Mouse (Mus musculus) forebrain, postnatal 0 days (tissue): ENCODE data around the gene Gm10491. TPM values are rescaled to one million over a fixed set of nuclear protein-coding genes. Genes with fewer than 3 reads are reported as not detected.

Experiments used
- ATAC-seq: fragments of 200-750 bp; cut with Nextera tagmentation; 2 replicates; pipeline ENCODE4 v1.8.0; 2017; ENCODE audit warnings: mild to moderate bottlenecking, moderate library complexity
- DNase-seq: peaks from one replicate; pipeline ENCODE4 v3.0.0-alpha.2; 2015
- H3K27ac ChIP-seq: fragments of 300-500 bp; sonication (generic); 2 replicates; pipeline ENCODE4 v1.5.1; 2014; ENCODE audit warnings: low read depth, mild to moderate bottlenecking, antibody characterized with exemption, low read length, moderate library complexity, mixed read lengths
- H3K27me3 ChIP-seq: fragments of 300-500 bp; sonication (generic); 2 replicates; pipeline ENCODE4 v1.6.1; 2014; ENCODE audit warnings: mild to moderate bottlenecking, low read length, mixed read lengths; ENCODE audit not compliant: insufficient read depth
- H3K36me3 ChIP-seq: fragments of 300-500 bp; sonication (generic); 2 replicates; pipeline ENCODE4 v1.6.1; 2014; ENCODE audit warnings: mild to moderate bottlenecking, moderate library complexity; ENCODE audit not compliant: insufficient read depth
- H3K4me1 ChIP-seq: fragments of 300-500 bp; sonication (generic); 2 replicates; pipeline ENCODE4 v1.6.1; 2014; ENCODE audit warnings: antibody characterized with exemption; ENCODE audit not compliant: insufficient read depth
- H3K4me2 ChIP-seq: fragments of 300-500 bp; sonication (generic); 2 replicates; pipeline ENCODE4 v1.6.1; 2014; ENCODE audit warnings: low read depth, mild to moderate bottlenecking, moderate library complexity
- H3K4me3 ChIP-seq: fragments of 300-500 bp; sonication (generic); 2 replicates; pipeline ENCODE4 v1.5.1; 2014; ENCODE audit warnings: low read depth, low read length, mixed read lengths
- H3K9ac ChIP-seq: fragments of 300-500 bp; sonication (generic); 2 replicates; pipeline ENCODE4 v1.6.1; 2014; ENCODE audit warnings: mild to moderate bottlenecking
- H3K9me3 ChIP-seq: fragments of 300-500 bp; sonication (generic); 2 replicates; pipeline ENCODE4 v1.6.1; 2016; ENCODE audit warnings: low read length
- CTCF ChIP-seq: sonication (generic); IDR thresholded peaks from 2 replicates; pipeline ENCODE4 v1.5.1; 2016; ENCODE audit warnings: antibody characterized with exemption, control low read depth, low read depth
- WGBS: fragments of 180-500 bp; shearing (Covaris S2); extraction: QIAGEN DNeasy Blood & Tissue Kit; methylation state at CpG from one replicate; pipeline ENCODE4 v1.1.7; 2014; 5-methylcytosine and 5-hydroxymethylcytosine counted together
- polyA plus RNA-seq: library from polyadenylated mRNA; unstranded; fragments of >200 nt; fragmentation: Nextera tagmentation; extraction: Ambion mirVana; gene quantifications from 2 replicates; pipeline ENCODE4 v1.2.1, GENCODE M21; 2015
- total RNA-seq: library from RNA; depleted of rRNA; stranded (reverse); fragments of >200 nt; gene quantifications from 2 replicates; pipeline ENCODE4 v1.2.3, GENCODE M21; 2014; rRNA removed

Gene Gm10491
- total RNA-seq (not detected in 2 replicates), polyA plus RNA-seq (not detected in 2 replicates)

GRCm38 (mm10) chrX:7907735-7908134, at the start of gene Gm10491:
Gm10491 (minus strand) TSS chrX:7907835.
- no peak within 1 kb of the TSS for H3K9ac ChIP-seq
- no peak for TF ChIP-seq CTCF
- H3K27me3 ChIP-seq = no peaks in the 10 kb centered on the region
- no peak for DNase-seq
- no peaks in the 10 kb centered on the region for H3K36me3 ChIP-seq
- no peak for ATAC-seq
- H3K27ac ChIP-seq = no peak within 1 kb of the TSS
- WGBS = 89% methylated on average over 5 of the region's 5 CpGs
- H3K4me1 ChIP-seq = no peaks in the 10 kb centered on the region
- no peak within 1 kb of the TSS for H3K4me3 ChIP-seq
- H3K4me2 ChIP-seq = no peak within 1 kb of the TSS
- no peaks in the 10 kb centered on the region for H3K9me3 ChIP-seq

DNA sequence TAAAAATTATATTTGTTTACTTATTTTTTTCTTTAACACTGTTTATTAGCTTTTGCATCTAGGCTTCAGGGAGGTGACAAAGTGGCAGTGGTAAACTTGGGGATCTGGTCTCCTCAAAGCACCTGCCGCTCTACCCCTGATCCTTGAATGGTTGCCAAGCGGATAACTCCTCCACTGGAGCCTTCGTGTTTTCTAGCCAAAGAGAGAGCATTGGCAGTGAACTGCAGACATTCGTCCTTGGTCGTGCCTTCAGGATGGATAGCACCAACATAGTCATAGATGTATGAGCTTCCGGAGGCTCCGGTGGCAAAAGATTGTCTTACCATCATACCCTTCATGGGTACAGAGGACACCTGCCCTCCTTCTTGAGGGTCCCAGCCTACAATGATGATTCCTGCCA, 42.5 kb upstream of the Gm10491 start:
- H3K36me3 ChIP-seq = no peaks in the 10 kb centered on the region
- ATAC-seq (no peak), DNase-seq (no peak)
- no peaks in the 10 kb centered on the region for H3K9me3 ChIP-seq
- H3K4me1 ChIP-seq = no peaks in the 10 kb centered on the region
- no peaks in the 10 kb centered on the region for H3K27me3 ChIP-seq
- H3K4me3 ChIP-seq = no peak overlapping the region
- H3K9ac ChIP-seq = no peak overlapping the region
- WGBS = 87% methylated on average over 7 of the region's 7 CpGs
- no peak overlapping the region for H3K4me2 ChIP-seq
- H3K27ac ChIP-seq = no peak overlapping the region
- no peak for TF ChIP-seq CTCF

DNA sequence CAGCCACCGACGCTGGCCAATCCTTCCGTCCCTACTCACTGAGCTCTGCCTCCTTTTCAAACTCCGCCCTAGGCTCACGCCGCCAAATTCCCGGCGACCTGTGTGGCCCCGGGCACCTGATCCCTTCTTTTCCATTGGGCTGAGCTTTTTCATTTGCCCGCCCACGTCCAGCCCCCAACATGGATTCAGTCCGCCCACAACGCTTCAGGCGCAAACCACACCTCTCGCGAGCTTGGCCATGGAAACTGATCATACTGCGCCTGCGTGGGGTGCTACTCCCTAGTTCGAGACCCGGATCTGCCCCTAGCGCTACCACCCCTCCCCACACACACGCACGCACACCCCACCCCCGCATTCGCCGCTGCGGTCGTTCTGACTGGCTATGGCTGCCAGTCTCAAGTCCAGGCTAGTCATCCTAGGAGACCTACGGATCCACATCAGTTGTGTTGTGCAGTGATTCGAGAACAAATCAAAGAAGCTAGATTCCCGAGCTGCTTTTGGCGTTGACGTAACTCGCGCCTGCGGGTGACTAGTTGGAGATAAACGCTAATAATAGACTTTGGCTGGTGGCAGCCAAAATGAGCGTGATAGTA, 40.4 kb upstream of the Gm10491 start:
- no peak for TF ChIP-seq CTCF
- peak; percentile 98 for ATAC-seq
- peak overlapping the region; percentile 48 for H3K4me3 ChIP-seq
- peak overlapping the region; percentile 42 for H3K4me2 ChIP-seq
- peak overlapping the region; percentile 53 for H3K9ac ChIP-seq
- H3K9me3 ChIP-seq = no peaks in the 10 kb centered on the region
- H3K4me1 ChIP-seq = no peaks in the 10 kb centered on the region
- 22% methylated on average over 38 of the region's 38 CpGs for WGBS
- peak overlapping the region; percentile 72 for H3K27ac ChIP-seq
- peak; percentile 95 for DNase-seq
- no peaks in the 10 kb centered on the region for H3K27me3 ChIP-seq
- H3K36me3 ChIP-seq = no peaks in the 10 kb centered on the region

DNA sequence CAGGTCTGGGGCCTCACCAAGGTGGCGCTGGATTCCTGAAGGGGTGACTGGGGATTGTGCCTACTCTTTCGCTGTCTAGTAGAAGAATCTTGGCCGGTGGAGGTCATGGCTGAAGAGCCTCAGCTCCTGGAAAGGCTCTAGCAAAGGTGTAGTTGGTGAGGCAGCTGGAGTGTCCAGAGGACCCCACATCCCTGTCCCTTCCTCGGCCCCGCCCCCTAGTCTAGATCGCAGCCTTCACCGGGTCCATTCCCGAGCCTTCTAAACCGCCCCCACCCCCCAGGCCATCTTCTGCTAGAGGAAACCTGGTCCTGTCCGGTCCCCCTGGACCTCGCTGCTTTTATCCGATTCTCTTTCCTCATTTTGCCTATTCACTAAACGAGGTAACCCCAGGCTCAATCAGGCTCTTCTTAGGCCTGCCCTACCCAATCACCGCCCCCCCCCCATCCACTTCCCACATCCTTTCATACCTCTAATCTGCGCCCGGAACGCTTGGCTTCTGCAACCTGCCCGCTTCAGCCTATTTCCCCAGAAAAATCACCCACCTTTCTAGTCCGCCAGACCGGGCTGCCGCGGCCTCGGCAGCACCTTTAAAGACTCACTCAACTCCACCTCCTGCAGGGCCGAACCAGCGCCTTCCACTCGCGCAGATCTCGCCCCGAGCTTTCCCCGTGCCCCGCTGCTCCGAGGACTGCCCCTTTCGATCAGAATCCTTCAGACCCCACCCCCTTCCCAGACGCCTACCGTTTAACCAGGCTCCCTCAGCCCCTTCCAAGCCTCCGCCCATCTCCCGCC, 39.7 kb upstream of the Gm10491 start, which contains the start of gene Hdac6:
Gene Hdac6, minus strand, starts transcription at position 782 of the 792 bp plus-strand sequence.
- Histone ChIP-seq H3K9me3 (no peaks in the 10 kb centered on the region), H3K27me3 (no peaks in the 10 kb centered on the region), H3K36me3 (no peaks in the 10 kb centered on the region), H3K4me2 (peak within 1 kb of the TSS; percentile 57), H3K27ac (peak within 1 kb of the TSS; percentile 72), H3K9ac (peak within 1 kb of the TSS; percentile 53), H3K4me3 (peak within 1 kb of the TSS; percentile 48), H3K4me1 (no peaks in the 10 kb centered on the region)
- no peak for DNase-seq
- ATAC-seq = peak; percentile 21
- 26% methylated on average over 37 of the region's 37 CpGs for WGBS
- no peak for TF ChIP-seq CTCF

DNA sequence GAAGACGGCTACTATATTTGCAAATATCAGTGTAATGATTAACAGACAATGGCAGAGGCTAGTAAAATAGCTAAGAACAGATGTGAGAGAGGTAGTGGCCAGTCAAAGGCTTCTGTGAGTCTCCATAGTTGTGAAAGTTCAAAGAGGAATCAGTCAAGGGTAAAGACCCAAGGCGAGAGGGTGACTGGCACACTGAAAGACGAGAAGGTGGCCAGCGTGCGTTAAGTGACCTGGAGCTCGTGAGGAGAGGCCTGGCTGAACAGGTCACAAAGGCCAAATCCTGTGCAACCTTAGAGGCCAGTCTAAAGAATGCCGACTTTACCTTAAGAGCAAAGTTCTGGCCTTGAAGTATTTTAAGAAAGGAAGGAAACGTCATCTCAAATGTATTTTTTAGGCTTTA, 38.0 kb upstream of the Gm10491 start:
- Histone ChIP-seq H3K9ac (no peak overlapping the region), H3K27ac (no peak overlapping the region), H3K27me3 (no peaks in the 10 kb centered on the region), H3K4me3 (no peak overlapping the region), H3K36me3 (no peaks in the 10 kb centered on the region), H3K4me1 (no peaks in the 10 kb centered on the region), H3K4me2 (no peak overlapping the region), H3K9me3 (no peaks in the 10 kb centered on the region)
- ATAC-seq (no peak), DNase-seq (no peak)
- TF ChIP-seq CTCF = no peak
- WGBS = 81% methylated on average over 8 of the region's 8 CpGs

DNA sequence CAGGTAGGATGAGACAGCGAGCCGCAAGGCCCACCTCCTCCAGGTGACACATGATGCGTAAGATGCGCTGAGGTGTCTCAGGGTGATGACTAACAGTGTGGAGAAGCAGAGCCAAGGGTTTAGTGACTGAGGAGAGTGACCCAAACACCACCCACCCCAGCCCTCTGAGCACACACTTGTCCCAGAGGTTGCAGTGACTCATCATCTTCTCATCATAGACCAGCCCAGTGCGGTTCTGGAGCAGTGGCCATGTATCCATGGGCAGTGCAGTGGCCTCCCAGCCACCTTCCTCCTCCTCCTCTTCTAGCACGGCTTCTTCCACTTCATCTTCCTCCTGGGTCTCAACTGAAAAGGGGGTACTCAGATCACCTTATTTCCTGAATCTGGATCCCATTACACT, 30.0 kb upstream of the Gm10491 start:
- no peak for TF ChIP-seq CTCF

DNA sequence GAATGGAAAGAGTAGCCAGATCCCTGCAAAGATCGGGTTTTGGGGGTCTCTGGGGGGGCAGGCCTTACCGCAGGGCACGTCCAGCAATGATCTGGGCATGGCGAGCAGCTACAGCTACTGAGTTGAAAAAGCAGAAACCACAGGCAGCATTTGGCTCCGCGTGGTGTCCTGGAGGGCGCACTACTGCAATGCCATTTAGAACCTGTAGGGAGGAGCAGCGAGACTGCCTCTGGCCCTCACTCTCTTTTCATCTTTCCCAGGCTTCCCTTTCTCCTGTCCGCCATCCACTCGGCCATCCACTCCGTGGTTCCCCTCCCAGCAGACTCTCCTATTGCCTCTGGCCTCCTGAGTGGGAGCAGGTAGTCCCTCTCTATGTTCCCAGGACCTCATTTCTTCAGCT, 29.2 kb upstream of the Gm10491 start:
- WGBS = 58% methylated on average over 11 of the region's 11 CpGs
- ATAC-seq = no peak

More for the DNA sequence above, 30.0 kb upstream of the Gm10491 start:
- no peaks in the 10 kb centered on the region for H3K36me3 ChIP-seq
- no peak overlapping the region for H3K4me3 ChIP-seq
- no peak for ATAC-seq
- H3K4me2 ChIP-seq = no peak overlapping the region
- H3K27me3 ChIP-seq = no peaks in the 10 kb centered on the region
- H3K27ac ChIP-seq = no peak overlapping the region
- WGBS = 93% methylated on average over 6 of the region's 6 CpGs
- H3K4me1 ChIP-seq = no peaks in the 10 kb centered on the region
- no peak for DNase-seq
- H3K9ac ChIP-seq = no peak overlapping the region
- no peaks in the 10 kb centered on the region for H3K9me3 ChIP-seq

More for the DNA sequence above, 29.2 kb upstream of the Gm10491 start:
- DNase-seq = no peak
- Histone ChIP-seq H3K36me3 (no peaks in the 10 kb centered on the region), H3K4me1 (no peaks in the 10 kb centered on the region), H3K4me2 (no peak overlapping the region), H3K9me3 (no peaks in the 10 kb centered on the region), H3K27ac (no peak overlapping the region), H3K4me3 (no peak overlapping the region), H3K9ac (no peak overlapping the region), H3K27me3 (no peaks in the 10 kb centered on the region)
- TF ChIP-seq CTCF = no peak
